Mouse (Mus musculus) C2C12 (cell line): Measurements from ENCODE around the gene Myt1l.

ENCODE experiments used
- MYOG ChIP-seq: IDR thresholded peaks from one replicate; pipeline ENCODE4 v1.6.1; 2011; ENCODE audit not compliant: control insufficient read depth, insufficient read length; ENCODE audit errors: extremely low read depth
- USF1 ChIP-seq: IDR thresholded peaks from one replicate; pipeline ENCODE4 v1.6.1; 2011; ENCODE audit warnings: low read depth, mild to moderate bottlenecking, control low read depth, moderate library complexity

DNA sequence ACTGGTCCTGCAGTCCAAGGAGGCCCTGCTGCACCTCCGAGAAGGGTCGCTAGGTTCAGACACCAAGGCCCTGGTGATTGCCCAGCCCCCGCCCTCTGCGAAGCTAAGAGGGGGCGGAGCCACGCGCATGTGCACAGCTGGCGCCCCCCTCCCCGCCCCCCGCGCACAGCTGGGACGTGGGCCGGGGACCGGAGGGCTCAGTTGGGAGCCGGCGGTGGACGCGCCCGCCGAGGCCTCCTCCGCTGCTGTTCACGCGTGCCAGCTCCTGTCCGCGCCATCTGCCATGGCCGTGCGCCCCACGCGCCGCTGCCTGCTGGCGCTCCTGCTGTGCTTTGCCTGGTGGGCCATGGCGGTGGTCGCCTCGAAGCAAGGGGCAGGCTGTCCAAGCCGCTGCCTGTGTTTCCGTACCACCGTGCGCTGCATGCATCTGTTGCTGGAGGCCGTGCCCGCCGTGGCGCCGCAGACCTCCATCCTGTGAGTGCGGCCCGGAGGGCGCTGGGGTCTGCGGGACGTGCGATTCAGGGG, 409.7 kb downstream of the Myt1l start:
- TF ChIP-seq MYOG (no peak), USF1 (no peak)
